Mouse (Mus musculus) lung, adult 2 months (tissue): ENCODE results near the gene Lpxn.

Source experiments
- CTCF ChIP-seq: fragments of 200-500 bp; IDR thresholded peaks from 2 replicates; pipeline ENCODE4 v1.5.1; 2011; ENCODE audit warnings: mild to moderate bottlenecking, low read length, control low read depth; ENCODE audit not compliant: insufficient read depth
- POLR2A ChIP-seq: fragments of 200-500 bp; IDR thresholded peaks from 2 replicates; pipeline ENCODE4 v1.6.1; 2011; ENCODE audit warnings: low read depth, mild to moderate bottlenecking, control low read depth, low read length, borderline replicate concordance; ENCODE audit errors: extremely low read depth

- TF ChIP-seq CTCF, result no peak
- no peak for TF ChIP-seq POLR2A
Measured at GRCm38 (mm10) chr19:12813883-12814282, 17.9 kb downstream of the Lpxn start.
